Mouse (Mus musculus): ENCODE data around the gene Rcbtb2. TPM values are rescaled to one million over a fixed set of nuclear protein-coding genes. Genes with fewer than 3 reads are reported as not detected.

The Rcbtb2 gene
- polyA plus RNA-seq, 1 experiment from 2014 or later, result 155 TPM

- Histone ChIP-seq H3K9ac (no peak overlapping the region), H3K36me3 (peaks cover 80% of the 10 kb centered on the region), H3K27ac (no peak overlapping the region), H3K4me2 (replicated peaks) (no peak overlapping the region), H3K9me3 (no peaks in the 10 kb centered on the region), H3K27me3 (no peaks in the 10 kb centered on the region), H3K4me1 (no peaks in the 10 kb centered on the region), H3K4me3 (no peak overlapping the region)
- ATAC-seq (ENCODE audit: insufficient number of reproducible peaks, insufficient read depth, low FRiP score, low TSS enrichment), result no peak
- 93% methylated on average over 10 of the region's 10 CpGs for WGBS
These were observed 40.6 kb downstream of the Rcbtb2 start for GRCm38 (mm10) chr14:73163363-73163998.

DNA sequence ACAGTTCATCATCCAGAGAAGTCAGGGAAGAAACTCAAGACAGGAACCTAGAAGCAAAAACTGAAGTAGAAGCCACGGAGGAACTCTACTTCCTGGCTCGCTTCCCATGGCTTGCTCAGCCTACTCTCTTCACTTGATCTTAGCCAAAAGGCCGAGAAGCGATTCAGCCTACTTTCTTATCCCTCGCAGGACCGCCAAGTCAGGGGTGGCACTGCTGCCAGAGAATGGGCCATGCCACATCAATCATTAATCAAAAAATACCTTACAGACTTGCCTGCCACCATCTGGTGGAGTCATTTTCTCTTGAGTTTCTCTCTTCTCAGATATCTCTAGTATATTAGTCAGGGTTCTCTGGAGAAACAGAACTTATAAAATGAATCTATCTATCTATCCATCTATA lies 42.3 kb downstream of the Rcbtb2 start:
- H3K4me1 ChIP-seq, result no peaks in the 10 kb centered on the region
- no peaks in the 10 kb centered on the region for H3K9me3 ChIP-seq
- no peak overlapping the region for H3K9ac ChIP-seq
- H3K4me2 ChIP-seq (replicated peaks), result no peak overlapping the region
- no peak overlapping the region for H3K27ac ChIP-seq
- peaks cover 78% of the 10 kb centered on the region for H3K36me3 ChIP-seq
- no peaks in the 10 kb centered on the region for H3K27me3 ChIP-seq
- no peak for ATAC-seq (ENCODE audit: insufficient number of reproducible peaks, insufficient read depth, low FRiP score, low TSS enrichment)
- WGBS, result 95% methylated on average over 6 of the region's 6 CpGs
- H3K4me3 ChIP-seq, result no peak overlapping the region

DNA sequence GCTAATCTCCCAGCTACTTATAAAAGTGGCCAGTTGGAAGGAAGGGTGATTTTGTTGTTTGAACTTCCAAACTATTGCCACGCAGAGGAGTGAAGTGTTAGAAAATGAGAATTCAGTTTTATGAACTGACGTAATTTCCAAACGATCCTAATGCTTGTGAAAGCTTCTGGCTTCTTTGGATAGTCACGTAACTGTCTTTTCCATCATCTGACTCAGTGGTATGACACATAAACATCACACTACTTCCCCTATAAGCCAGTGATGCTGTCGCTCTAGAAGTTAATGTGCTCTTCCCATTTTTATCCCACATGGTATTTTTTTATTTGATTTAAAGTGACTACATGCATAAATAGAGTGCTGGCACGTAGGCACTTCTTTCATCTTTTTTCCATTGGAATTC lies 45.8 kb downstream of the Rcbtb2 start:
- Histone ChIP-seq H3K4me3 (no peak overlapping the region), H3K4me2 (replicated peaks) (no peak overlapping the region), H3K27me3 (no peaks in the 10 kb centered on the region), H3K9ac (no peak overlapping the region), H3K27ac (no peak overlapping the region), H3K4me1 (0 out of 2 replicates have a peak, but pooled peaks cover 2% of the 10 kb centered on the region), H3K9me3 (no peaks in the 10 kb centered on the region), H3K36me3 (peaks cover 84% of the 10 kb centered on the region)
- no peak for ATAC-seq (ENCODE audit: insufficient number of reproducible peaks, insufficient read depth, low FRiP score, low TSS enrichment)
- 92% methylated on average over 6 of the region's 6 CpGs for WGBS

- H3K9me3 ChIP-seq, result no peaks in the 10 kb centered on the region
- 0 out of 2 replicates have a peak, but pooled peaks cover 2% of the 10 kb centered on the region for H3K4me1 ChIP-seq
- 88% methylated on average over 13 of the region's 13 CpGs for WGBS
- no peak for ATAC-seq (ENCODE audit: insufficient number of reproducible peaks, insufficient read depth, low FRiP score, low TSS enrichment)
- H3K9ac ChIP-seq, result no peak overlapping the region
- peaks cover 83% of the 10 kb centered on the region for H3K36me3 ChIP-seq
- no peak overlapping the region for H3K27ac ChIP-seq
- H3K4me2 ChIP-seq (replicated peaks), result no peak overlapping the region
- H3K4me3 ChIP-seq, result no peak overlapping the region
- H3K27me3 ChIP-seq, result no peaks in the 10 kb centered on the region
These were observed 47.3 kb downstream of the Rcbtb2 start for GRCm38 (mm10) chr14:73169926-73170844.

- ATAC-seq (ENCODE audit: insufficient number of reproducible peaks, insufficient read depth, low FRiP score, low TSS enrichment), result no peak
- WGBS, result 77% methylated on average over 12 of the region's 12 CpGs
- H3K4me1 ChIP-seq, result 0 out of 2 replicates have a peak, but pooled peaks cover 2% of the 10 kb centered on the region
- no peak overlapping the region for H3K4me2 ChIP-seq (replicated peaks)
- no peak overlapping the region for H3K9ac ChIP-seq
- peaks cover 84% of the 10 kb centered on the region for H3K36me3 ChIP-seq
- H3K27ac ChIP-seq, result no peak overlapping the region
- no peak overlapping the region for H3K4me3 ChIP-seq
- no peaks in the 10 kb centered on the region for H3K9me3 ChIP-seq
- no peaks in the 10 kb centered on the region for H3K27me3 ChIP-seq
These were observed 49.6 kb downstream of the Rcbtb2 start for GRCm38 (mm10) chr14:73172196-73173011.

GRCm38 (mm10) chr14:73173662-73174061 lies 50.8 kb downstream of the Rcbtb2 start:
- H3K36me3 ChIP-seq, result peaks cover 88% of the 10 kb centered on the region
- 89% methylated on average over 11 of the region's 11 CpGs for WGBS
- ATAC-seq (ENCODE audit: insufficient number of reproducible peaks, insufficient read depth, low FRiP score, low TSS enrichment), result no peak
- H3K27ac ChIP-seq, result no peak overlapping the region
- 0 out of 2 replicates have a peak, but pooled peaks cover 2% of the 10 kb centered on the region for H3K4me1 ChIP-seq
- H3K9me3 ChIP-seq, result no peaks in the 10 kb centered on the region
- no peak overlapping the region for H3K9ac ChIP-seq
- no peaks in the 10 kb centered on the region for H3K27me3 ChIP-seq
- H3K4me2 ChIP-seq (replicated peaks), result no peak overlapping the region
- H3K4me3 ChIP-seq, result no peak overlapping the region

GRCm38 (mm10) chr14:73174091-73174995 lies 51.5 kb downstream of the Rcbtb2 start:
- H3K27me3 ChIP-seq, result no peaks in the 10 kb centered on the region
- H3K4me3 ChIP-seq, result no peak overlapping the region
- no peak overlapping the region for H3K9ac ChIP-seq
- H3K27ac ChIP-seq, result peak overlapping the region; percentile 11; the same call in 1 of the 2 replicates
- peaks cover 92% of the 10 kb centered on the region for H3K36me3 ChIP-seq
- 74% methylated on average over 7 of the region's 7 CpGs for WGBS
- no peaks in the 10 kb centered on the region for H3K9me3 ChIP-seq
- no peak for ATAC-seq (ENCODE audit: insufficient number of reproducible peaks, insufficient read depth, low FRiP score, low TSS enrichment)
- no peak overlapping the region for H3K4me2 ChIP-seq (replicated peaks)
- H3K4me1 ChIP-seq, result 0 out of 2 replicates have a peak, but pooled peaks cover 2% of the 10 kb centered on the region

GRCm38 (mm10) chr14:73175031-73175430 lies 52.2 kb downstream of the Rcbtb2 start:
- Histone ChIP-seq H3K4me3 (no peak overlapping the region), H3K27ac (peak overlapping the region; percentile 11; the same call in 1 of the 2 replicates), H3K9ac (no peak overlapping the region), H3K9me3 (no peaks in the 10 kb centered on the region), H3K36me3 (peaks cover 92% of the 10 kb centered on the region), H3K4me2 (replicated peaks) (no peak overlapping the region), H3K27me3 (no peaks in the 10 kb centered on the region), H3K4me1 (0 out of 2 replicates have a peak, but pooled peaks cover 2% of the 10 kb centered on the region)
- 89% methylated on average over 1 of the region's 1 CpGs for WGBS
- no peak for ATAC-seq (ENCODE audit: insufficient number of reproducible peaks, insufficient read depth, low FRiP score, low TSS enrichment)

DNA sequence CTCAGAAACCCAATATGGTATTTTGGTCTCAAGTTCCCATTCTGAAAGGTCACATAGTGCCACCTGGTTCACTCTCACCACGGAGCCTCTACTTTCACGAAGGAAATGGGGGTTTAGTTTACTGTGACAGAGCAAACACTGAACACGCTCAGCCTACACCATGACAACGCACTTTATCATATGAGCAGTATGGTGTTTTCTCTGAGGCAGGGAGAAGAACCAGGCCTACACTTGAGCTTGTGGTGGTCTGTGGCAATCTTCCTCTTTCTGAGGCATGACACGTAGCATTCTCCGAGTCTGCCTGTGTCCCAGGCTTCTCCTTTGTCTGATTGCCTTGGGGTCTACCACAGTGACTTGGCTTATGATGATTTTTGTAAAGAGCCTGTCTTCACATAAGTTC lies 53.0 kb downstream of the Rcbtb2 start:
- H3K27ac ChIP-seq, result no peak overlapping the region
- 77% methylated on average over 6 of the region's 6 CpGs for WGBS
- 0 out of 2 replicates have a peak, but pooled peaks cover 2% of the 10 kb centered on the region for H3K4me1 ChIP-seq
- peaks cover 87% of the 10 kb centered on the region for H3K36me3 ChIP-seq
- H3K4me2 ChIP-seq (replicated peaks), result no peak overlapping the region
- H3K4me3 ChIP-seq, result no peak overlapping the region
- H3K9ac ChIP-seq, result no peak overlapping the region
- no peak for ATAC-seq (ENCODE audit: insufficient number of reproducible peaks, insufficient read depth, low FRiP score, low TSS enrichment)
- no peaks in the 10 kb centered on the region for H3K9me3 ChIP-seq
- no peaks in the 10 kb centered on the region for H3K27me3 ChIP-seq

DNA sequence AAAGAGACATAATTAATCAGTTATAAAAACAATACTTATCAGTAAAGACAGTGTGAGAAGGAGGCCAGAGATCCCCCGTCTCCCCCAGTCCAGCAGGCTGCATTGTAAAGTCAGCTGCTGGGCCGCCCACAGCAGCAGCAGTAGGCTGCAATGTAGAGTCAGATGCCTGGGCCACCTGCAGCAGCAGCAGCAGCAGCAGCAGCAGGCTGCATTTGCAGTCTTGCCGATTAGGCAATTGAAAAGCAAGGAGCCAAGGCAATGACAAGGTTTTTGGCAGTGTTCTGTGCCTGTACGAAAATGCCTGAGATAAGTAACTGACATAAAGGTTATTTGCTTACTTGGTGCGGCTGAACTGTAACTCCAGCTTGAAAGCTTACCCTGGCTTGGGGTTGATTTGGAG lies 53.4 kb downstream of the Rcbtb2 start:
- Histone ChIP-seq H3K27ac (no peak overlapping the region), H3K9ac (no peak overlapping the region), H3K36me3 (peaks cover 86% of the 10 kb centered on the region), H3K27me3 (no peaks in the 10 kb centered on the region), H3K4me3 (no peak overlapping the region), H3K9me3 (no peaks in the 10 kb centered on the region), H3K4me1 (no peaks in the 10 kb centered on the region), H3K4me2 (replicated peaks) (no peak overlapping the region)
- ATAC-seq (ENCODE audit: insufficient number of reproducible peaks, insufficient read depth, low FRiP score, low TSS enrichment), result no peak
- 88% methylated on average over 5 of the region's 5 CpGs for WGBS

Data from embryonic facial prominence, embryonic 12.5 days (tissue).